10 mouse cellular contexts compared by ENCODE assay signal in genomic region chr13:14142294-14142966, GRCm38 (mm10).
DNase-seq lines count a peak whose midpoint lies in the region; ATAC-seq and TF ChIP-seq lines count a peak whose summit lies in the region.
"Had no signal": no experiment of that assay in that cellular context is flagged by ENCODE, and none has a peak within 500 bp of the region (broad histone marks: within the 10 kb centered on the region; RNA-seq: fewer than 3 reads in every experiment).

No protein-coding gene starts in this region.

- 88% methylated on average over 2 of the region's 2 CpGs for WGBS in intestine, postnatal 0 days
- 97% methylated on average over 2 of the region's 2 CpGs for WGBS in intestine, embryonic 16.5 days

- H3K9me3 ChIP-seq in intestine, postnatal 0 days (ENCODE audit: control insufficient read depth): no peaks in the 10 kb centered on the region
- H3K9me3 ChIP-seq in intestine, embryonic 16.5 days (ENCODE audit: control insufficient read depth, low read length): no peaks in the 10 kb centered on the region
- no peaks in the 10 kb centered on the region for H3K9me3 ChIP-seq in MEL (replicated peaks; ENCODE audit: insufficient read depth, low read length)
- H3K9me3 ChIP-seq: forebrain, embryonic 10.5 days; neural tube, embryonic 15.5 days had no signal

- H3K36me3 ChIP-seq in intestine, postnatal 0 days (ENCODE audit: control insufficient read depth, insufficient read depth): peaks cover 12% of the 10 kb centered on the region
- peaks cover 2% of the 10 kb centered on the region; the same call in 1 of the 2 replicates for H3K36me3 ChIP-seq in intestine, embryonic 16.5 days (ENCODE audit: control insufficient read depth, insufficient read depth, low read length)
- H3K36me3 ChIP-seq in MEL (ENCODE audit: control insufficient read depth in 1 of 2, insufficient read depth in 2 of 2, low read length in 2 of 2): peaks cover 24 to 28% of the 10 kb centered on the region in 2 experiments

- no peaks in the 10 kb centered on the region for H3K27me3 ChIP-seq in intestine, postnatal 0 days (replicated peaks; ENCODE audit: control insufficient read depth, insufficient read depth, low read length)
- no peaks in the 10 kb centered on the region for H3K27me3 ChIP-seq in intestine, embryonic 16.5 days (replicated peaks; ENCODE audit: control insufficient read depth, insufficient read depth, low read length)
- H3K27me3 ChIP-seq in MEL (ENCODE audit: control insufficient read depth in 1 of 2, insufficient read depth in 2 of 2, low read length in 2 of 2): no peaks in the 10 kb centered on the region
- H3K27me3 ChIP-seq: neural tube, embryonic 15.5 days had no signal

- peak; percentile 24 for TF ChIP-seq CTCF in intestine, postnatal 0 days (IDR thresholded peaks at IDR 0.05; ENCODE audit: low read depth)
- TF ChIP-seq CTCF in MEL (IDR thresholded peaks at IDR 0.05 in 2 of 3, conservative IDR thresholded peaks at IDR 0.05 in 1 of 3; ENCODE audit: control insufficient read depth in 1 of 3, insufficient read depth in 1 of 3, low read depth in 2 of 3, low read length in 3 of 3, poor library complexity in 1 of 3, severe bottlenecking in 1 of 3): peak; percentile 23 to 56 (median 38); a peak in 5 of 6 replicates

- no peak overlapping the region for H3K9ac ChIP-seq in intestine, postnatal 0 days (ENCODE audit: low read depth, low read length)
- H3K9ac ChIP-seq in intestine, embryonic 16.5 days (ENCODE audit: low read depth, low read length): no peak overlapping the region
- no peak overlapping the region for H3K9ac ChIP-seq in MEL (ENCODE audit: control insufficient read depth, low read depth, low read length, poor library complexity, severe bottlenecking)
- H3K9ac ChIP-seq: neural tube, embryonic 15.5 days had no signal

- H3K4me1 ChIP-seq in intestine, postnatal 0 days (replicated peaks; ENCODE audit: control insufficient read depth, insufficient read depth, low read length): no peaks in the 10 kb centered on the region
- no peaks in the 10 kb centered on the region for H3K4me1 ChIP-seq in intestine, embryonic 16.5 days (ENCODE audit: control insufficient read depth, insufficient read depth, low read length)
- peaks cover 5 to 19% of the 10 kb centered on the region in 2 experiments; a peak in 3 of 4 replicates for H3K4me1 ChIP-seq in MEL (ENCODE audit: control insufficient read depth in 1 of 2, insufficient read depth in 2 of 2, low read length in 2 of 2)
- H3K4me1 ChIP-seq: forebrain, embryonic 10.5 days; neural tube, embryonic 15.5 days had no signal

- TF ChIP-seq RAD21 in MEL (IDR thresholded peaks at IDR 0.05; ENCODE audit: low read depth, low read length): peak; percentile 33

- H3K4me3 ChIP-seq in intestine, postnatal 0 days (ENCODE audit: low read depth, low read length): no peak overlapping the region
- H3K4me3 ChIP-seq in intestine, embryonic 16.5 days (ENCODE audit: low read length): no peak overlapping the region
- H3K4me3 ChIP-seq in MEL (ENCODE audit: control insufficient read depth in 1 of 2, insufficient read depth in 1 of 2, low read depth in 2 of 2, low read length in 2 of 2): 0 out of 4 replicates have a peak overlapping the region, but pooled peaks of 1 of the 2 experiments have one; percentile 13
- H3K4me3 ChIP-seq: forebrain, embryonic 10.5 days; neural tube, embryonic 15.5 days had no signal

- TF ChIP-seq EP300 in MEL (IDR thresholded peaks at IDR 0.05; ENCODE audit: low read depth in 1 of 2, low read length in 2 of 2): peak; percentile 76 to 79; a peak in 3 of 4 replicates

- no peak for TF ChIP-seq POLR2A in MEL (IDR thresholded peaks at IDR 0.05; ENCODE audit: control insufficient read depth in 1 of 2, insufficient read depth in 1 of 2, low read depth in 1 of 2, low read length in 2 of 2, poor library complexity in 1 of 2)

- H3K4me2 ChIP-seq in intestine, postnatal 0 days (replicated peaks; ENCODE audit: low read depth): no peak overlapping the region
- H3K4me2 ChIP-seq in intestine, embryonic 16.5 days (ENCODE audit: low read depth, low read length): no peak overlapping the region
- H3K4me2 ChIP-seq: neural tube, embryonic 15.5 days had no signal

- H3K79me2 ChIP-seq in MEL (ENCODE audit: control insufficient read depth, insufficient read depth, low read length, poor library complexity): no peaks in the 10 kb centered on the region; the same call in 1 of the 2 replicates

- ATAC-seq in intestine, postnatal 0 days: no peak
- ATAC-seq in intestine, embryonic 16.5 days: no peak
- 0 out of 2 replicates have a peak, but pooled peaks have one; percentile 24 for ATAC-seq in megakaryocyte, adult 5-6 weeks (ENCODE audit: poor library complexity, severe bottlenecking)

- peak; percentile 89 for DNase-seq in MEL (ENCODE audit: low read depth, low spot score)
- peak; percentile 82 for DNase-seq in c-Kit-positive CD71-positive TER-119-negative erythroid progenitor cells, embryonic 14.5 days (ENCODE audit: low read depth)
- no peak for DNase-seq in thymus, postnatal 36 days
- DNase-seq in urinary bladder, postnatal 36 days (ENCODE audit: low spot score in 2 of 2): no peak
- DNase-seq in Muller cell, postnatal 12 days (ENCODE audit: inconsistent ontology term): no peak

- no peak overlapping the region for H3K27ac ChIP-seq in intestine, postnatal 0 days (ENCODE audit: low read depth, low read length)
- no peak overlapping the region for H3K27ac ChIP-seq in intestine, embryonic 16.5 days (ENCODE audit: low read length)
- H3K27ac ChIP-seq in MEL (ENCODE audit: control insufficient read depth, low read depth, low read length): peak overlapping the region; percentile 47
- H3K27ac ChIP-seq: forebrain, embryonic 10.5 days; neural tube, embryonic 15.5 days had no signal

TF ChIP-seq in MEL, 35 proteins besides CTCF, POLR2A, EP300 and RAD21:
- TF ChIP-seq ZC3H11A (IDR thresholded peaks at IDR 0.05; ENCODE audit: low read depth, low read length) (peak; percentile 30), GATA1 (IDR thresholded peaks at IDR 0.05; ENCODE audit: low read depth, low read length) (peak; percentile 71; the same call in 1 of the 2 replicates), KAT2A (conservative IDR thresholded peaks at IDR 0.05; ENCODE audit: low read depth, low read length) (no peak), TAL1 (IDR thresholded peaks at IDR 0.05; ENCODE audit: low read length) (peak; percentile 66), ELF1 (IDR thresholded peaks at IDR 0.05; ENCODE audit: low read depth, low read length) (0 out of 2 replicates have a peak, but pooled peaks have one; percentile 34), MXI1 (IDR thresholded peaks at IDR 0.05; ENCODE audit: low read depth, low read length) (no peak), SMC3 (IDR thresholded peaks at IDR 0.05; ENCODE audit: low read depth, low read length) (peak; percentile 45), ZNF384 (IDR thresholded peaks at IDR 0.05; ENCODE audit: low read depth, low read length) (peak; percentile 63; the same call in 1 of the 2 replicates), BHLHE40 (IDR thresholded peaks at IDR 0.05; ENCODE audit: borderline replicate concordance, low read depth, low read length) (peak; percentile 22; the same call in 1 of the 2 replicates), ETS1 (IDR thresholded peaks at IDR 0.05; ENCODE audit: low read depth, low read length) (peak; percentile 46; the same call in 1 of the 2 replicates), MYB (IDR thresholded peaks at IDR 0.05; ENCODE audit: low read depth, low read length) (no peak; the same call in 1 of the 2 replicates), MYC (IDR thresholded peaks at IDR 0.05; ENCODE audit: low read depth, low read length) (0 out of 2 replicates have a peak, but pooled peaks have one; percentile 12), RCOR1 (IDR thresholded peaks at IDR 0.05; ENCODE audit: low read depth, low read length) (peak; percentile 52), TCF12 (IDR thresholded peaks at IDR 0.05; ENCODE audit: low read depth, low read length) (peak; percentile 24)

Comparison
In these comparisons a context has a peak if more than half of its experiments do, and no peak if none do; other contexts are left out.
1. DNase-seq: peak in MEL (single experiment) and c-Kit-positive CD71-positive TER-119-negative erythroid progenitor cells, embryonic 14.5 days (single experiment); none in thymus, postnatal 36 days (0 of 2), urinary bladder, postnatal 36 days (0 of 2) and Muller cell, postnatal 12 days (single experiment).